Comparison of ENCODE assay signal across 9 mouse cellular contexts in the genomic region with DNA sequence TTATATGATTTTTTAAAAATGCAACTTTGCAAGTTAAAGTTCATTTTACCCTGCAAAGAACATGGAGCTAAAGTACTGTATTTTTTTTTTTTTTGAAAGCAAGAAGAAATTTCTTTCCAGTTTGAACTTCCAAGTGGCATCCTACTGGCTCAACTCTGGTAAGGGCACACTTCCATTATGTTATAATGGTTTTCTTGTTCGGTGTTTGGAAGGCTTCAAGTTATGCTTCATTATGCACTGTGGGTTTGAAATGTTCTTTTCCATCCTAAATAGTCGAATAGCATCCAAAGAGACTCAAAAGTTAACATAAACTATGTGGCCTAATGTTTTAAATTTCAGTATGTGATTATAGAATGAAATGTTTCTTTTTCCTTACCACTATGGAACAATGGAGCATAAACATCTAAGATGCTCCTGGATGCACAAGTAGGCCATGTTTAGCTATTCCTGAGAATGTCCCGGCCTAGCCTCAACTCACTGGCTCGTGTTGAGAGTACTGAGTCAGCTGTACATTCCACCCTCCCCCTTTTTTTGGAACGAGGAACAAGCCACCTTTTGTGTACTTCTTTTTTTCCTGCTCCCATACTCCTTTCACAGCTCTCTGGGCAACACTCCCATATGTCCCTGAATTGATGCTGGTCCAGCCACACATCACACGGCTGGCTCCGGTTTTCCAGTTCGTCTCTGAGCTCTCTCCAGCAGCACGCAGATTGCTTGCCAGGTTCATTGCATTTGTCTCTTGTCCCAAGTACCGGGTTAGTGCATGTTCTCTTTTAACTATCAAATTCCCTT. TPM values are rescaled to one million over a fixed set of nuclear protein-coding genes. Genes with fewer than 3 reads are reported as not detected.
DNase-seq lines count a peak whose midpoint lies in the region; ATAC-seq lines count a peak whose summit lies in the region.
"Had no signal": no experiment of that assay in that cellular context is flagged by ENCODE, and none has a peak within 500 bp of the region (broad histone marks: within the 10 kb centered on the region; RNA-seq: fewer than 3 reads in every experiment).

No protein-coding gene starts in this region.

- peak; percentile 2 for DNase-seq in cerebellum, adult 9-11 months
- no peak for DNase-seq in cerebellum, adult 11-12 months
- peak; percentile 71 for DNase-seq in Muller cell, postnatal 12 days (ENCODE audit: inconsistent ontology term)
- DNase-seq in frontal cortex, postnatal 36 days (ENCODE audit: low spot score in 2 of 2): peak; percentile 38 to 42
- DNase-seq in left cerebral cortex, adult 9 months (ENCODE audit: low spot score in 2 of 2): peak; percentile 6 to 44
- no peak for DNase-seq in lung, postnatal 4 days
- no peak for DNase-seq in adrenal gland, postnatal 25 days

- no peak for ATAC-seq in erythroblast, adult 5-6 weeks (replicated peaks; ENCODE audit: low FRiP score, poor library complexity, severe bottlenecking)

RNA-seq across cellular contexts. Expression of gene Htr1a, which starts 31.7 kb away (rescaled TPM):
- total RNA-seq in adrenal gland, postnatal 25 days (2021): not detected in 2 replicates
- 0.58 TPM in 1 of 2 replicates, not detected in the other for total RNA-seq in erythroblast, adult 5-6 weeks (2015; ENCODE audit: low replicate concordance)
- not detected in 2 replicates for total RNA-seq in erythroblast, adult 5-6 weeks (2017; ENCODE audit: low replicate concordance)
- total RNA-seq: heart, postnatal 14 days had no signal

Comparison
In these comparisons a context has a peak if more than half of its experiments do, and no peak if none do; other contexts are left out.
1. DNase-seq: peak in cerebellum, adult 9-11 months (single experiment), Muller cell, postnatal 12 days (single experiment), frontal cortex, postnatal 36 days (2 of 2) and left cerebral cortex, adult 9 months (2 of 2); none in cerebellum, adult 11-12 months (single experiment), lung, postnatal 4 days (0 of 2) and adrenal gland, postnatal 25 days (single experiment).